Mouse (Mus musculus) ES-E14 (cell line): ENCODE data around the gene Magi1. TPM values are rescaled to one million over a fixed set of nuclear protein-coding genes. Genes with fewer than 3 reads are reported as not detected.

Experiments
- DNase-seq: peaks from one replicate; pipeline ENCODE4 v3.0.0-alpha.2; 2013; ENCODE audit warnings: low read depth, low spot score
- H3K27ac ChIP-seq: 2 replicates; pipeline ENCODE4 v1.5.1; 2012; ENCODE audit warnings: low read depth, mild to moderate bottlenecking, low read length, moderate library complexity, mixed read lengths; ENCODE audit not compliant: poor library complexity, insufficient read depth, severe bottlenecking
- H3K36me3 ChIP-seq: 2 replicates; pipeline ENCODE4 v1.6.1; 2012; ENCODE audit warnings: mild to moderate bottlenecking, low read length, moderate library complexity, mixed read lengths; ENCODE audit not compliant: control insufficient read depth, poor library complexity, insufficient read depth, severe bottlenecking
- H3K4me1 ChIP-seq, 2 experiments: fragments of 150-350 bp in 1 of 2; sonication (generic) in 1 of 2; 2 replicates each; pipeline ENCODE4 v1.6.1; 2012; ENCODE audit warnings: low read length in 2 of 2, mild to moderate bottlenecking in 1 of 2, mixed read lengths in 1 of 2; ENCODE audit not compliant: control insufficient read depth in 2 of 2, insufficient read depth in 2 of 2, poor library complexity in 1 of 2
- H3K4me3 ChIP-seq, 2 experiments: fragments of 150-350 bp in 1 of 2; sonication (generic) in 1 of 2; 2 replicates each; pipeline ENCODE4 v1.5.1; 2012; ENCODE audit warnings: low read length in 2 of 2, low read depth in 1 of 2, mild to moderate bottlenecking in 1 of 2, mixed read lengths in 1 of 2; ENCODE audit not compliant: insufficient read depth in 1 of 2, poor library complexity in 1 of 2, severe bottlenecking in 1 of 2
- H3K9ac ChIP-seq: 2 replicates; pipeline ENCODE4 v1.6.1; 2012; ENCODE audit warnings: low read depth, mild to moderate bottlenecking, low read length, mixed read lengths; ENCODE audit not compliant: poor library complexity, insufficient read depth, severe bottlenecking
- H3K9me3 ChIP-seq: fragments of 150-350 bp; sonication (generic); 2 replicates; pipeline ENCODE4 v1.6.1; 2012; ENCODE audit warnings: low read depth, mild to moderate bottlenecking, low read length; ENCODE audit not compliant: control insufficient read depth, insufficient read depth
- CHD2 ChIP-seq: IDR thresholded peaks from 2 replicates; pipeline ENCODE4 v1.6.1; 2014; ENCODE audit warnings: mild to moderate bottlenecking, low read depth, low read length, inconsistent platforms
- HCFC1 ChIP-seq: IDR thresholded peaks from 2 replicates; pipeline ENCODE4 v1.6.1; 2012; ENCODE audit warnings: low read length, inconsistent platforms, borderline replicate concordance; ENCODE audit not compliant: insufficient read depth
- MAFK ChIP-seq: IDR thresholded peaks from 2 replicates; pipeline ENCODE4 v1.6.1; 2014; ENCODE audit warnings: mild to moderate bottlenecking, low read depth, low read length, inconsistent platforms; ENCODE audit not compliant: insufficient read depth
- ZC3H11A ChIP-seq: IDR thresholded peaks from 2 replicates; pipeline ENCODE4 v1.6.1; 2012; ENCODE audit warnings: low read depth, mild to moderate bottlenecking, inconsistent platforms, low read length, borderline replicate concordance
- ZNF384 ChIP-seq: IDR thresholded peaks from 2 replicates; pipeline ENCODE4 v1.6.1; 2012; ENCODE audit warnings: low read depth, low read length, inconsistent platforms
- in situ Hi-C, 2 experiments: fragments of 600-800 bp; cut with MboI; formaldehyde crosslinking; loops; one replicate each; pipeline ENCODE4 v1.15.1; 2025; ENCODE audit warnings: low sequenced_read_pairs in 2 of 2, inconsistent platforms in 1 of 2; ENCODE audit not compliant: unreplicated experiment in 2 of 2
- total RNA-seq: library from RNA; depleted of rRNA; stranded (reverse); fragments of 300-350 nt; gene quantifications from 2 replicates; pipeline ENCODE4 v1.2.3, GENCODE M21; 2012

Gene Magi1
- total RNA-seq, 1 experiment, result 14.6 TPM

DNA sequence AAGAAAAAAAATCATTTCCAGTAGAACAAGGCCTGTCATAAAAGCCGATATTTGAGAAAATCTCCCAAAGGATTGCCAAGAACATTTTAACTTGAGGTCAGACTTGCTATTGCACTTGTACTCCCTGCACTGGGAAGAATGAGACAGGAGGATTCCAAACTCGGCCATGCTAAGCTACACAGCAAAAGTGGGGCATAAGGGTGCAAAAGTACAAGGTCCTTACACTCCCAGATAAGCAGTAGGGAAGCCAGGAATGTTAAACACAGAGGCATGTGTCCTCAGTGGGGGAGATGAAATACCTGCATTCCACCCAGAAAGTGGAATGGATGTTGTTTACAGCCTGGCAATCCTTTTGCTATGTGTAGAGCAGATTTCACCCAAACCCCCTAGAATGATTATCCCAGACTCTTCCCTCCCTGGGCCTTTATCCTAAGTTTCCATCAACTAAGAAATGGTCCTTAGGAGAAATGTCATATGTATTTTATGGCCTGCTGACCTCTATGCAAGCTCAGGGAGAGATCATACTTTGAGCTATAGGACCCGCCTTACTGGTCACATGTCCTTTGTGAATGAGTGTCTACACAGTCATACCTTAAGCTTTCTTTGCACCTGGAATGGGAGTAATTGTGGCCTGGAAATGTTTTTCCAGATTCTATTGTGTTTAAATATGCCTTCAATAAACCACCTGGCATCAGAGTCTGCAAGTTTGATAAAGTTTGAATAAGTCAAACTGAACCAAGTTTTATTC is 128.7 kb downstream of the Magi1 start:
- Histone ChIP-seq H3K4me1 (peaks cover 2 to 3% of the 10 kb centered on the region in 2 experiments; a peak in 1 of 4 replicates), H3K9me3 (no peaks in the 10 kb centered on the region), H3K27ac (no peak overlapping the region), H3K9ac (no peak overlapping the region), H3K4me3 (no peak overlapping the region), H3K36me3 (no peaks in the 10 kb centered on the region)
- DNase-seq, result no peak
- in situ Hi-C loops, result no loop called here
- TF ChIP-seq MAFK, result no peak

DNA sequence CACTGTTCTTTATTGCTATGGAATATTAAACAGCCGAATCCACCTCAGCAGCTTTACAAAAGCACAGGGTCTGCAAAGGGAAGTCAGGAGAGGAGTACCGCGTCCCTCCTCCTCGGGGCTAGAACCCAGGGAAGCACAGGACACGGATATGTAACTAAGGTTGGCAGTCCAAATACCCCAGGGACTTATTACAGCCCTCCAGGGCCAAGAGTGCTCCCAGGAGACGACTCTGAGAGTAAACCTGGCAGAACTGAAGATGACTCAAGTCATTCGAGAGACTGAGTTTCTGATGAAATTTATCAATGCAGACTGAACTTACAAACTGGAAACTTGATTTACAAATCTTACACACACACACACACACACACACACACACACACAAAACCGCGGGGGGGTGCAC is 130.8 kb downstream of the Magi1 start:
- H3K9ac ChIP-seq, result no peak overlapping the region
- no peak overlapping the region for H3K27ac ChIP-seq
- in situ Hi-C loops, result no loop called here
- H3K4me3 ChIP-seq, result no peak overlapping the region
- TF ChIP-seq MAFK (no peak), HCFC1 (no peak), ZC3H11A (no peak), CHD2 (no peak), ZNF384 (no peak)
- H3K9me3 ChIP-seq, result no peaks in the 10 kb centered on the region
- peaks cover 2 to 3% of the 10 kb centered on the region in 2 experiments; a peak in 1 of 4 replicates for H3K4me1 ChIP-seq
- no peaks in the 10 kb centered on the region for H3K36me3 ChIP-seq
- DNase-seq, result no peak

DNA sequence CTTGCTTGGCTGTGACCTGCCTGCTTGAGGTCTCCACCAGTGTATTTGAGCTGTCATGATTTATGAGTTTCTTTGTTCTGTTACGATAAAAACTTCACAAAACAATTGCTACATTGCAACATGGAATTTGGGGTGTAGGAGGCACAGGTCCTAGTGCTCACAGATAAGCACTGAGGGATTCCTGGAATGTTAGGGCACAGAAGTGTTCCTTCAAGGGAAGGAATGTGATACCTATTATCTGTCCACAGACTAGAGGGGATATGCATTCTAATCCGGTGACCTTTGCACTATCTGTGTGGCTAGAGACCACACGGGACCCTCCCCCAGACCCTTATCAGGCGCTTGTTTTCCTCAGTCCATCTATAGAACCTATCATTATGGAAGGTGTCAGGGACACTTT is 132.8 kb downstream of the Magi1 start:
- no peak for TF ChIP-seq CHD2
- TF ChIP-seq ZNF384, result no peak
- TF ChIP-seq ZC3H11A, result no peak
- no peak for TF ChIP-seq MAFK
- no peak for TF ChIP-seq HCFC1
- DNase-seq, result no peak
- H3K4me1 ChIP-seq, result peaks cover 1 to 2% of the 10 kb centered on the region in 2 experiments; a peak in 1 of 4 replicates
- H3K36me3 ChIP-seq, result no peaks in the 10 kb centered on the region
- H3K27ac ChIP-seq, result no peak overlapping the region
- no peak overlapping the region for H3K4me3 ChIP-seq
- in situ Hi-C loops, result no loop called here
- no peaks in the 10 kb centered on the region for H3K9me3 ChIP-seq
- no peak overlapping the region for H3K9ac ChIP-seq

DNA sequence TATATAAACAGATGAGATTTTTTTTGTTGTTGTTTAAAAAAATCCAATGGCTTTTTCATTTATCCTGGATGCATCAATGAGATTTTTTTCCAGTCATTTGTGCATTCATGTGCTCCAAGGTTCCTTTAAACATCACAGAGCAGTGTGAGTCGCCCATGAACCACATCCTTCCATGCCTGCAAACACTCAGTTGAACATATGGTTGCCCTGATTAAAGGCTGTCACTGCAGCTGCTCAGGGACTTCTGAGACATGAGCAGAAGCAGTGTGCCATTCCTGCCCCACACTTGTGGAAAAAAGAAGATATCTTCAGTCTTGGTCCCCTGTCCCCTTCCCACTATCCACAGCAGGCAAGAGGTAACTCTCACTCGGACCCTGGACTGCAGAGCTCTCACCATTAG is 133.9 kb downstream of the Magi1 start:
- TF ChIP-seq MAFK (no peak), HCFC1 (no peak), ZC3H11A (no peak), CHD2 (no peak), ZNF384 (no peak)
- Histone ChIP-seq H3K4me3 (no peak overlapping the region), H3K9me3 (no peaks in the 10 kb centered on the region), H3K4me1 (peaks cover 1 to 2% of the 10 kb centered on the region in 2 experiments; a peak in 1 of 4 replicates), H3K9ac (no peak overlapping the region), H3K27ac (no peak overlapping the region), H3K36me3 (no peaks in the 10 kb centered on the region)
- DNase-seq, result no peak
- in situ Hi-C loops, result no loop called here

DNA sequence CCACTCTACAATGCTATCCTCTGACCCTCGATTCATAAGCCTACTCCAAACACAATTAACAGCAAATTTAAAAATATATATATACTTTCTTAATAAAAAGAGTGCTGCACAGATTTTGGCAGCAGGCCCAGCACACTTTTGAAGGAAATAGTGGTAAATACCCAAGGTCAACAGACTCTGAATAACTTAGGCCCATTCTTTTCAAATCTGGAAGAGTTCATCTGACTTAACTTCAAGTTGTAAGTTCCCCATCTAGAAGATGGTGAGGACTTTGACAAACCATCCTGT is 137.6 kb downstream of the Magi1 start:
- in situ Hi-C loops, result no loop called here
- Histone ChIP-seq H3K4me3 (no peak overlapping the region), H3K4me1 (peaks cover 1 to 2% of the 10 kb centered on the region in 2 experiments; a peak in 1 of 4 replicates), H3K36me3 (no peaks in the 10 kb centered on the region), H3K9me3 (no peaks in the 10 kb centered on the region), H3K9ac (no peak overlapping the region), H3K27ac (no peak overlapping the region)
- no peak for DNase-seq
- TF ChIP-seq HCFC1 (no peak), MAFK (no peak), ZNF384 (no peak)
